8 mouse cellular contexts compared by ENCODE assay signal in the genomic region with DNA sequence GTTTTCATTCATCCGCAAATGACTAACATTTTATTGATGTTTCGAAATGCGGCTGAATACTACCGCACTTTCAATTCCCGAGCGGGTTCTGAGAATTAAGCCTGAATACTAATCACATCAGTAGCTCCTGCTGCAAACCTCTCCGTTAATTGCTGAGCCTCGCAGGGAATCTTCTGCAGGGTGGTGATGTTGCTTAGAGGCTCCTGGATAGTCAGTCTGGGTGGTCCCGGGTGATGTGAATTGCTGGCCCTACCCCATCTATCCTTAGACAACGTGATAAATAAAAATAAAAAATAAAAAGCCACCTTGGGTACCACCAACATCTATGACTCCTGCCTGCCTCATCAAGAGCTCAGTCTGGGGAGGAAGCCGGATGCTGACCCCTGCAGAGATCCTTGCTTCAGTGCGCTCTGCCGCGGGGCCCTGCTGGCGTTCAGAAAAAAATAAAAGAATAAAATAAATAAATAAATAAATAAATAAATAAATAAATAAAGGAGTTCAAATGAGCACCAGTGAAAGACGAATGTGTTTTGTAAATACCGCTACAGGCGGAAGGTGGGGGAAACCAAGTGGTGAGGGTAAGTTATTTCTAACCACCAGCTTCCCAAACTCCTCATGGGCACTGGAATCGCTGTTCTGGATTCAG. TPM values are rescaled to one million over a fixed set of nuclear protein-coding genes. Genes with fewer than 3 reads are reported as not detected.
A peak's percentile ranks its signal among the peaks of the same experiment; 100 is the strongest.
DNase-seq lines count a peak whose midpoint lies in the region; ATAC-seq and TF ChIP-seq lines count a peak whose summit lies in the region.
"Had no signal": no experiment of that assay in that cellular context is flagged by ENCODE, and none has a peak within 500 bp of the region (broad histone marks: within the 10 kb centered on the region; RNA-seq: fewer than 3 reads in every experiment).

No protein-coding gene starts in this region.

- peak overlapping the region; percentile 67 for H3K4me2 ChIP-seq in forebrain, embryonic 11.5 days (ENCODE audit: low read depth, low read length, severe bottlenecking)
- peak overlapping the region; percentile 49; the same call in 1 of the 2 replicates for H3K4me2 ChIP-seq in liver, postnatal 0 days (ENCODE audit: low read depth, low read length)
- H3K4me2 ChIP-seq in stomach, embryonic 16.5 days (ENCODE audit: low read depth, low read length): peak overlapping the region; percentile 82

- 2% methylated on average over 19 of the region's 19 CpGs for WGBS in forebrain, embryonic 11.5 days
- 12% methylated on average over 19 of the region's 19 CpGs for WGBS in liver, postnatal 0 days (ENCODE audit: insufficient replicate concordance)
- WGBS in stomach, embryonic 16.5 days: 11% methylated on average over 19 of the region's 19 CpGs

- no peak overlapping the region for H3K27ac ChIP-seq in forebrain, embryonic 11.5 days (ENCODE audit: low read depth, low read length)
- no peak overlapping the region for H3K27ac ChIP-seq in liver, postnatal 0 days (ENCODE audit: low read depth)
- H3K27ac ChIP-seq in stomach, embryonic 16.5 days (ENCODE audit: low read length): peak overlapping the region; percentile 46; the same call in 1 of the 2 replicates
- H3K27ac ChIP-seq: macrophage had no signal

- H3K27me3 ChIP-seq in forebrain, embryonic 11.5 days (ENCODE audit: control insufficient read depth, insufficient read depth, low read length): no peaks in the 10 kb centered on the region
- peaks cover 42% of the 10 kb centered on the region for H3K27me3 ChIP-seq in liver, postnatal 0 days (ENCODE audit: insufficient read depth, low read length)
- peaks cover 11% of the 10 kb centered on the region for H3K27me3 ChIP-seq in stomach, embryonic 16.5 days (ENCODE audit: control insufficient read depth, insufficient read depth, low read length)

- no peaks in the 10 kb centered on the region for H3K9me3 ChIP-seq in forebrain, embryonic 11.5 days (ENCODE audit: control insufficient read depth, low read length)
- no peaks in the 10 kb centered on the region for H3K9me3 ChIP-seq in liver, postnatal 0 days (ENCODE audit: low read length)
- H3K9me3 ChIP-seq in stomach, embryonic 16.5 days (replicated peaks; ENCODE audit: control insufficient read depth, low read length): no peaks in the 10 kb centered on the region

- H3K9ac ChIP-seq in forebrain, embryonic 11.5 days (ENCODE audit: low read length): peak overlapping the region; percentile 63; the same call in 1 of the 2 replicates
- H3K9ac ChIP-seq in liver, postnatal 0 days (replicated peaks): no peak overlapping the region
- no peak overlapping the region for H3K9ac ChIP-seq in stomach, embryonic 16.5 days (ENCODE audit: low read length)

- ATAC-seq in forebrain, embryonic 11.5 days (replicated peaks; ENCODE audit: low FRiP score): peak; percentile 18
- no peak for ATAC-seq in liver, postnatal 0 days
- ATAC-seq in stomach, embryonic 16.5 days (ENCODE audit: insufficient read depth, low FRiP score): no peak

- H3K4me3 ChIP-seq in forebrain, embryonic 11.5 days (ENCODE audit: low read depth, low read length): peak overlapping the region; percentile 58
- no peak overlapping the region for H3K4me3 ChIP-seq in liver, postnatal 0 days (ENCODE audit: low read depth, low read length)
- H3K4me3 ChIP-seq in stomach, embryonic 16.5 days (replicated peaks; ENCODE audit: low read length): peak overlapping the region; percentile 63

- peak; percentile 42 for DNase-seq in retina, adult 2 months (ENCODE audit: low read depth, low spot score)
- no peak for DNase-seq in retina, embryonic 14.5 days (ENCODE audit: low spot score)
- peak; percentile 58 for DNase-seq in forebrain, embryonic 11.5 days (ENCODE audit: low spot score)
- DNase-seq in kidney, postnatal 10 days: peak; percentile 31
- DNase-seq in liver, postnatal 0 days: no peak
- DNase-seq in adrenal gland, postnatal 36 days: no peak

- TF ChIP-seq EP300 in liver, postnatal 0 days (IDR thresholded peaks at IDR 0.05; ENCODE audit: low read depth): no peak

- H3K36me3 ChIP-seq in forebrain, embryonic 11.5 days (ENCODE audit: control insufficient read depth, insufficient read depth, low read length): no peaks in the 10 kb centered on the region
- no peaks in the 10 kb centered on the region for H3K36me3 ChIP-seq in liver, postnatal 0 days (replicated peaks; ENCODE audit: insufficient read depth, low read length)
- no peaks in the 10 kb centered on the region for H3K36me3 ChIP-seq in stomach, embryonic 16.5 days (ENCODE audit: control insufficient read depth, insufficient read depth, low read length)

- H3K4me1 ChIP-seq in forebrain, embryonic 11.5 days (replicated peaks; ENCODE audit: control insufficient read depth, insufficient read depth, low read length): no peaks in the 10 kb centered on the region
- H3K4me1 ChIP-seq in liver, postnatal 0 days (ENCODE audit: insufficient read depth): peaks cover 2% of the 10 kb centered on the region; the same call in 1 of the 2 replicates
- peaks cover 5% of the 10 kb centered on the region; the same call in 1 of the 2 replicates for H3K4me1 ChIP-seq in stomach, embryonic 16.5 days (ENCODE audit: control insufficient read depth, insufficient read depth, low read length)

- TF ChIP-seq CTCF in liver, postnatal 0 days (IDR thresholded peaks at IDR 0.05; ENCODE audit: low read depth): no peak

RNA-seq across cellular contexts. Expression of a gene that starts 1.6 kb away (rescaled TPM):
- polyA plus RNA-seq in forebrain, embryonic 11.5 days (2014; fragmentation: Nextera tagmentation; extraction: Ambion mirVana): 5.3 and 5.9 TPM in 2 replicates
- polyA plus RNA-seq in liver, postnatal 0 days (2015; fragmentation: Nextera tagmentation; extraction: Ambion mirVana): 0.02 TPM in 1 of 2 replicates, not detected in the other
- polyA plus RNA-seq in stomach, embryonic 16.5 days (2015; fragmentation: Nextera tagmentation; extraction: Ambion mirVana): 4.7 and 5.3 TPM in 2 replicates
- 1 to 10 TPM; 5.7 to 7.6 TPM for total RNA-seq in adrenal gland, postnatal 36 days (2021)
- polyA plus RNA-seq: macrophage had no signal

Comparison
In these comparisons a context has a peak if more than half of its experiments do, and no peak if none do; other contexts are left out.
1. DNase-seq: peak in retina, adult 2 months (single experiment), forebrain, embryonic 11.5 days (single experiment) and kidney, postnatal 10 days (single experiment); none in retina, embryonic 14.5 days (single experiment), liver, postnatal 0 days (single experiment) and adrenal gland, postnatal 36 days (0 of 2).
2. Peak in every context shown above with its lines, with median percentiles within 50 percentile points of each other: H3K4me2 ChIP-seq.